Mouse (Mus musculus): ENCODE results near the gene Caps2.
A peak's percentile ranks its signal among the peaks of the same experiment; 100 is the strongest.
"Not testable (repeated sequence)": the region's sequence is repeated elsewhere in the genome, so short reads cannot be mapped to it uniquely, and the experiment has no call there.

Caps2 gene

GRCm38 (mm10) chr10:112163168-112163766 is at the start of gene Caps2:
Caps2 (plus strand) TSS chr10:112163621.
- peak; percentile 7 to 13 for DNase-seq

- not testable (repeated sequence) for DNase-seq
These were observed 38.3 kb upstream of the Caps2 start for GRCm38 (mm10) chr10:112125090-112125489.

GRCm38 (mm10) chr10:112127682-112128230 is 35.7 kb upstream of the Caps2 start:
- DNase-seq: not testable (repeated sequence)

GRCm38 (mm10) chr10:112132194-112132593 is 31.2 kb upstream of the Caps2 start:
- DNase-seq: no peak

- peak; percentile 12 to 17 for DNase-seq
These were observed 25.2 kb upstream of the Caps2 start for GRCm38 (mm10) chr10:112138050-112138870.

- DNase-seq: no peak
These were observed 24.5 kb upstream of the Caps2 start for GRCm38 (mm10) chr10:112138871-112139430.

- no peak for DNase-seq
These were observed 23.6 kb upstream of the Caps2 start for GRCm38 (mm10) chr10:112139834-112140233.

- peak; percentile 32 to 60 for DNase-seq
These were observed 3.4 kb upstream of the Caps2 start, which contains the start of gene Glipr1l3 for GRCm38 (mm10) chr10:112159882-112160560. Glipr1l3 (minus strand) TSS chr10:112160327.

GRCm38 (mm10) chr10:112177027-112177426 is 13.6 kb downstream of the Caps2 start:
- not testable (repeated sequence) for DNase-seq

GRCm38 (mm10) chr10:112193919-112194318 is 30.5 kb downstream of the Caps2 start:
- DNase-seq: not testable (repeated sequence)

- peak; percentile 4 to 21 for DNase-seq
These were observed 40.0 kb downstream of the Caps2 start for GRCm38 (mm10) chr10:112203463-112203862.

- DNase-seq: no peak
These were observed 63.7 kb downstream of the Caps2 start for GRCm38 (mm10) chr10:112227073-112227472.

GRCm38 (mm10) chr10:112229091-112229843 is 65.8 kb downstream of the Caps2 start:
- peak; percentile 19 to 34 for DNase-seq

- DNase-seq: not testable (repeated sequence)
These were observed 69.3 kb downstream of the Caps2 start for GRCm38 (mm10) chr10:112232733-112233132.

- DNase-seq: not testable (repeated sequence)
These were observed 72.0 kb downstream of the Caps2 start for GRCm38 (mm10) chr10:112235396-112235940.

- no peak for DNase-seq
These were observed 84.9 kb downstream of the Caps2 start for GRCm38 (mm10) chr10:112248273-112248672.

- no peak for DNase-seq
These were observed 100.0 kb downstream of the Caps2 start for GRCm38 (mm10) chr10:112263467-112263866.
